Mouse (Mus musculus): ENCODE results near the gene Slc36a2.

Gene Slc36a2

GRCm38 (mm10) chr11:55184733-55185291 is at the start of gene Slc36a2:
Slc36a2 (minus strand) TSS chr11:55185077.
- no peak for DNase-seq (ENCODE audit: low read depth in 2 of 2, low spot score in 2 of 2)

- DNase-seq (ENCODE audit: low read depth in 2 of 2, low spot score in 2 of 2): no peak
These were observed 49.4 kb upstream of the Slc36a2 start for GRCm38 (mm10) chr11:55234288-55234687.

- DNase-seq (ENCODE audit: low read depth in 2 of 2, low spot score in 2 of 2): no peak
These were observed 46.2 kb upstream of the Slc36a2 start for GRCm38 (mm10) chr11:55231034-55231433.

GRCm38 (mm10) chr11:55221306-55221705 is 36.4 kb upstream of the Slc36a2 start:
- no peak for DNase-seq (ENCODE audit: low read depth in 2 of 2, low spot score in 2 of 2)

DNA sequence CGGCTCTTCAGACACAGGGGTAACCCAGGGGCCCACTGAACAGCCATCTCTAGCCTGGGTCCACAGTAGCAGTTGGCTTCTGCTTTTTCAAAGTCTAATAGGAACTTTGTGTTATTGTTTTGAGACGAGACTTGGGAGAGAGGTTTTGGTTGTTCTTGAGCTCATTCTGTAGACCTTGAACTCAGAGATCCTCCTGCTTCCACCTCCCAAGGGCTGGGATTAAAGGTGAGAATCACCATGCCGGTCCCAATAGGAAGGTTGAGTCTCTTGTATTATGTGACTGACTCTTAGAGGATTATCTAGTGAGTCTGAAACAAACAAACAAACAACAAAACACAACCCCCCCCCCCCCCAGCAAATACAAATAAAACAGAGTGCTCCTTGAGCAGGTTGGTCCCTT is 33.6 kb upstream of the Slc36a2 start:
- no peak for DNase-seq (ENCODE audit: low read depth in 2 of 2, low spot score in 2 of 2)

DNA sequence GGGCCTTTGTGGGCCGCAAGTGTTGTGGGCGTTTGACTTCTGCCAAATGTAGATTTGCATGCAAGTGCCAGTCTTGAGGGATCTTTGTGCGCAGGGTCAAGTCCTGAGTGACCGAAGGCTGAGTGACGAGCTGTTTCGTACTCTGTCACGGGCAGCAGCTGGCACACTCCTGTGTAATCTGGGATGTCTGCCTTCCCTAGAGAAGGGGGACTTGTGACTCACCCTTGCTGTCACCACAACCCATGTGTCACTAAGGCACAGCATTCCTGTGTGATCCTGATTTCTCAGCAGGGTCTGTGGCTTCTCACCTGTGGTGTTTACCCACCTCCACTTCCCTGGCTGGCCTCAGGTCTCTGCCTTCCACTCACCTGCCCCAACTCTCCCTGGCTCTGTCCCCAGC is 33.0 kb upstream of the Slc36a2 start:
- no peak for DNase-seq (ENCODE audit: low read depth in 2 of 2, low spot score in 2 of 2)

DNA sequence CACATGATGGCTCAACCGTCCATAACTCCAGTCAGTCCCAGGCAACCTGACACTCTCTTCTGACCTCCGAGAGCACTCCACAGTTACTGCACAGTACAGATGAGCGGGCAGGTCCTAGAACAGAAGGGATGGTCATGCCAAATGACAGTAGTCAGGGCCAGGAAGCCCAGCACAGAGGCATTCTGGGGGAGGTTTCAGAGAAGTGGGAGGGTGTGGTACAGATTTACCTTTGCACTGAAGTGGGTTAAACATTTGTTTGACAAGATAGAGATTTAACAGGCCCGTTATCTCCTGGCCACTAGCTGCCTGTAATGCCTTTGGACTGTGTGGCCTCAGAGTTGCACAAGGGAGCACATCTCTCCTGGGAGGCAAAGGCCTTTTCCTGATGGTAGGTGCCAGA is 32.5 kb upstream of the Slc36a2 start:
- DNase-seq (ENCODE audit: low read depth in 2 of 2, low spot score in 2 of 2): no peak

GRCm38 (mm10) chr11:55216830-55217229 is 32.0 kb upstream of the Slc36a2 start:
- DNase-seq (ENCODE audit: low read depth in 2 of 2, low spot score in 2 of 2): no peak

DNA sequence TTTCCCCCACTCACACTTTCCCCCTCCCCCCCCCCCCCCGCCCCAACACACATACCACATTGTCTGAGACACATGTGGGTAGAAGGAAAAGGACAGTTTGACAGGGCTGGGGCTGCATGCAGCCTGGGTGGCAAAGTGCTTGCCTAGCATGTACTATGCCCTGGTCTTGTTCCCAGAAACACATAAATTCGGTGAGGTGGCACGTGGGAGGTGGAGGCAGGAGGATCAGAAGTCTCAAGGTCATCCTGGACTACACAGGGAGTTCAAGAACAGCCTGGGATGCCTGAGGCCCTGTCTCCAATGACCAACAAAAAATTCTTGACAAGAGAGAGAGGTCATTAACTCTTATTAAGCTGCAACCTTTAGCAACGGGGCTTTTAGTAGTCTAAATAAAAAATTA is 31.2 kb upstream of the Slc36a2 start:
- DNase-seq (ENCODE audit: low read depth in 2 of 2, low spot score in 2 of 2): no peak

GRCm38 (mm10) chr11:55214978-55215377 is 30.1 kb upstream of the Slc36a2 start:
- no peak for DNase-seq (ENCODE audit: low read depth in 2 of 2, low spot score in 2 of 2)

GRCm38 (mm10) chr11:55214161-55214560 is 29.3 kb upstream of the Slc36a2 start:
- no peak for DNase-seq (ENCODE audit: low read depth in 2 of 2, low spot score in 2 of 2)

- DNase-seq (ENCODE audit: low read depth in 2 of 2, low spot score in 2 of 2): no peak
These were observed 28.6 kb upstream of the Slc36a2 start for GRCm38 (mm10) chr11:55213518-55213917.

DNA sequence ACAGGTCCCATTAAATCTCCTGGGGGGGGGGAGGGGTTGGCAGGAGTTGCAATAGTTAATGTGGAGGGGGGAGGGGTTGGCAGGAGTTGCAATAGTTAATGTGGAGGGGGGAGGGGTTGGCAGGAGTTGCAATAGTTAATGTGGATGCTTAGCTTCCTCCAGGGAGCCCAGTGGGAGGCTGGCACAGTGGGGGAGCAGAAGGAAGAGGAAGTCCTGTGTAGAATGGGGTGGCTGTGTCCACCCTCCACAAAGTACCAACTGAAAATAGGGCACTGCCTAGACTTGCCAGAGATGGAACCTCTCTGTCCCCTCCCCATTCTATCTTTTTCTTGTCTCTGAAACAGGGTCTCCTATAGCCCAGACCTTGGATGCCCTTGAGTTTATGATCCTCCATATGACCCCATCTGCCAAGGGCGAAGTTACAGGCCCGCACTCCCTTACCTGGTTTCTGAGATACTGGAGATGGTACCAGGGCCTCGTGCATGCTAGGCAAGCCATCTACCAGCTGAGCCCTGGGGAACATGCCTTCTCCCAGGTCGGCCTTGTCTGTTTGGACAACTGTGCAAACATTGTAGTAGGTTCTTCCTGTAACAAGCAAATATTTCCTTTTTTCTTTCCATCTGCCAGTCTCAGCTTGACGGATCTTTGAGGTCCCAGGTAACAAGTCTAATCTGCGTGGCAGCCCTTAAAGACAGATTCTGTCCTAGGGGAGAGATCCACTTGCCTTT is 24.9 kb upstream of the Slc36a2 start:
- DNase-seq (ENCODE audit: low read depth in 2 of 2, low spot score in 2 of 2): no peak

- DNase-seq (ENCODE audit: low read depth in 2 of 2, low spot score in 2 of 2): no peak
These were observed 24.2 kb upstream of the Slc36a2 start for GRCm38 (mm10) chr11:55209032-55209431.

DNA sequence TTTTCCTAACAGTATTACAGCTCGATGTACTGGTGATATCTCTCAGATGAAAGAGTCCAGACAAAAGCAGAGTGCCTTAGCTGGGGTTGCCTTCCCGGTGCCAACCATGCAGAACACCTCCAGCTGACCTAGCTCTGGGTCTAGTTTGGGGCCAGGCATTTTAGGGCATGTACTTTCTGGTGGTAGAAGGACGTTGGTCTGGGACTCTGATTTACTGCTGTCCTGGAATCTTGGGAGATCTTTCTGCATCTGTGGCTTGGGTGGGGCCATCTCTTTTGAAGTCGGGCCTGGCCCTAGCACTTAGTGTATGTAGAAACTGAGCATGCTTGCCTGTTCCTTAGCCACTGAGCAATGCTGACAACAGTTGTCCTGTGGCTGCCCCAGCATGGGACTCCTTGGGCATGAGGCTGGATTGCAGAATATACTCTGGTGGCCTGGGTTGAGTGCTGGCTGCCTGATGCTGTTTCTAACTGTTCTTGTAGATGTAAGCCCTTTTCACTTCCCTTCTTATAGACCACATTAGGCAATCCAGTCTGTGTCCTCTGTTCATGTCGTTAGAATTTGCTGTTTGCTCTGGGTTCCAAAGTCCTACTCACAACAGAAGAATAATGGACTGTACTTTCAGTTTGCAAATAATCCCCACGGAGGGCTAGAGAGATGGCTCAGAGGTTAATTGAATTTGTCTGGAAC is 23.3 kb upstream of the Slc36a2 start:
- DNase-seq (ENCODE audit: low read depth in 2 of 2, low spot score in 2 of 2): no peak

GRCm38 (mm10) chr11:55204602-55205001 is 19.7 kb upstream of the Slc36a2 start:
- peak in 1 of 2 experiments; percentile 20 for DNase-seq (ENCODE audit: low read depth in 2 of 2, low spot score in 2 of 2)

DNA sequence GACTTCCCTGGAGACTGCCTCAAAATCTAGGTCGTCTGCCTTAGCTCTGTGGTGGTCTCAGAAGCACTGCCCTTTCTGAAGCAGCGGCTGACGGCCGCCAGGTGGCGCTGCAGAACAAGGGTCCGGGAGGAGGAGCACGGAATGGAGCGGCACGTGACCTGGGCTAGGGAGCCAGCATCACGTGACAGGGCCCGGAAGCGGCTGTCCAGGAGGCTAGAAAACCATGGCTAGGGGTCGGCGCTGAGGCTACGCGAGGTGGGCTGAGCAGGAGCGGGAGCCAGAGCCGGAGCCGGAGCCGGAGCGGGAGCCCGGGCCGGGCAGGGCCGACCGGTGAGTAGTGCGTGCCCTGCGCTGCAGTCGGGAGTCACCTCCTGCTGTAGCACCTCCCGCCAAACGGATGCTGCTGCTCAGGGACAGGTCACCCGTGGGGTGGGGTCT is 19.3 kb upstream of the Slc36a2 start, which contains the start of gene Slc36a1:
TSS of gene Slc36a1 (plus strand) at position 192 of the 438 bp plus-strand sequence.
- peak; percentile 94 to 96 for DNase-seq (ENCODE audit: low read depth in 2 of 2, low spot score in 2 of 2)

- no peak for DNase-seq (ENCODE audit: low read depth in 2 of 2, low spot score in 2 of 2)
These were observed 13.0 kb upstream of the Slc36a2 start for GRCm38 (mm10) chr11:55197740-55198510.

- no peak for DNase-seq (ENCODE audit: low read depth in 2 of 2, low spot score in 2 of 2)
These were observed 12.2 kb upstream of the Slc36a2 start for GRCm38 (mm10) chr11:55197086-55197485.

DNA sequence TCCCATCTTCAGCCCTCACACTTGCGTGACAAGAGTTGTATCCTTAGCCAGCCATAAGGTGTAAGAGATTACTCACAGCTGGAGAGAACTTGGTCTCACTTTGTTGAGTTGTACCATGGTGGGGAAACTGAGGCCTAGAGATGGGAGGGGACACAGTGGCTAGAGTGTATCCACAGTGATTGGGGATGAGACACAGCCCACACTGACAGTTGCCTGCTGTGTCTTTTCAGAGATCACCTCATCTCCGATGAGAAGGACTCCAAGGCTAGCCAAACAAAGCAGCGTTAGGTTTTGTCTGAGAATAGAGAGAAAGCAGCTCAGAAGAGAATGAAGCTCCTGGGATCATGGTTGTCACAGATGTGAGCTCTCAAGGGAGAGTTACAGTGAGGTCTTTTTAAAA is 5.3 kb upstream of the Slc36a2 start:
- DNase-seq (ENCODE audit: low read depth in 2 of 2, low spot score in 2 of 2): no peak

DNA sequence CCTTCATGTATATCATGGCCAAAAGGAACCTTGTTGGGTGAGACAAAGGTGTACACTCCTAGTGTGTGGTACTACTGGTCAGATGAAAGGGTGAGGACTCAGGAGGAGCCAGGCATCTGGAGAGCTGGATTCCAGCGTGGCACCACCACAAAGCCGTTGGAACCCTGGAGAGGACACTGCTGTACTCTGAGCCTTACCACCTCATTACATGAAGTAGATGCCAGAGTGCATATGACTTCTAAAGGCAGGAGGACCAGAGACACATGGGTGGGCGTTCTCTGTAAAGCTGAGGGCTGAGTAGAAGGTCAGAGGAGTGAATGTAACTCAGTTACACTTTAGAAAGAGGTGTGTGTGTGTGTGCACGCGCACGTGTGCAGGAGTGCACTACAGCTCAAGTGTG is 2.9 kb upstream of the Slc36a2 start:
- no peak for DNase-seq (ENCODE audit: low read depth in 2 of 2, low spot score in 2 of 2)
